ENCODE assay signal across 8 mouse cellular contexts in genomic region chr1:43698577-43699000, GRCm38 (mm10). TPM values are rescaled to one million over a fixed set of nuclear protein-coding genes. Genes with fewer than 3 reads are reported as not detected.
A peak's percentile ranks its signal among the peaks of the same experiment; 100 is the strongest.
DNase-seq lines count a peak whose midpoint lies in the region; ATAC-seq and TF ChIP-seq lines count a peak whose summit lies in the region.

No protein-coding gene starts in this region.

- no peak overlapping the region for H3K4me3 ChIP-seq in hindbrain, postnatal 0 days (ENCODE audit: low read length)
- H3K4me3 ChIP-seq in limb, embryonic 13.5 days = no peak overlapping the region

- 3% methylated on average over 4 of the region's 4 CpGs for WGBS in hindbrain, postnatal 0 days
- WGBS in limb, embryonic 13.5 days = 0% methylated on average over 4 of the region's 4 CpGs

- H3K4me1 ChIP-seq in hindbrain, postnatal 0 days (ENCODE audit: insufficient read depth, low read length) = peaks cover 19% of the 10 kb centered on the region
- peaks cover 29% of the 10 kb centered on the region for H3K4me1 ChIP-seq in limb, embryonic 13.5 days

- ATAC-seq in cerebellum, adult (ENCODE audit: insufficient number of reproducible peaks, low FRiP score, low TSS enrichment) = no peak; the same call in 1 of the 2 replicates
- ATAC-seq in hindbrain, postnatal 0 days = peak; percentile 87
- peak; percentile 85 for ATAC-seq in limb, embryonic 13.5 days (ENCODE audit: low FRiP score, low read depth)

- no peak overlapping the region for H3K4me2 ChIP-seq in hindbrain, postnatal 0 days (ENCODE audit: low read depth, low read length)
- 0 out of 2 replicates have a peak overlapping the region, but pooled peaks have one; percentile 17 for H3K4me2 ChIP-seq in limb, embryonic 13.5 days (replicated peaks)

- TF ChIP-seq CTCF in hindbrain, postnatal 0 days (IDR thresholded peaks at IDR 0.05; ENCODE audit: low read depth) = no peak

- H3K36me3 ChIP-seq in hindbrain, postnatal 0 days (ENCODE audit: insufficient read depth, low read length) = no peaks in the 10 kb centered on the region
- no peaks in the 10 kb centered on the region for H3K36me3 ChIP-seq in limb, embryonic 13.5 days

- no peaks in the 10 kb centered on the region; the same call in 1 of the 2 replicates for H3K9me3 ChIP-seq in hindbrain, postnatal 0 days (ENCODE audit: low read length)
- no peaks in the 10 kb centered on the region for H3K9me3 ChIP-seq in limb, embryonic 13.5 days

- H3K27ac ChIP-seq in hindbrain, postnatal 0 days = no peak overlapping the region
- peak overlapping the region; percentile 79 for H3K27ac ChIP-seq in limb, embryonic 13.5 days

- no peak overlapping the region for H3K9ac ChIP-seq in hindbrain, postnatal 0 days (replicated peaks; ENCODE audit: low read length)
- H3K9ac ChIP-seq in limb, embryonic 13.5 days = no peak overlapping the region

- no peaks in the 10 kb centered on the region for H3K27me3 ChIP-seq in hindbrain, postnatal 0 days (ENCODE audit: insufficient read depth, low read length)
- H3K27me3 ChIP-seq in limb, embryonic 13.5 days = no peaks in the 10 kb centered on the region

- DNase-seq in cerebellum, adult 8-10 months = peak; percentile 2
- DNase-seq in brain, adult 2 months (ENCODE audit: low read depth, low spot score) = peak; percentile 80
- DNase-seq in gastrocnemius, postnatal 25 days = peak; percentile 52
- DNase-seq in hindbrain, postnatal 0 days (ENCODE audit: low spot score) = peak; percentile 85
- DNase-seq in right cerebral cortex, postnatal 10 days (ENCODE audit: low spot score in 2 of 2) = peak; percentile 48 to 56
- no peak for DNase-seq in urinary bladder, postnatal 25 days (ENCODE audit: low spot score)

RNA-seq across cellular contexts. Expression of gene 1500015O10Rik, which starts 31.8 kb away (rescaled TPM):
- 1 to 10 TPM; 4.8 to 9.1 TPM for total RNA-seq in gastrocnemius, postnatal 25 days (2021)
- total RNA-seq in hindbrain, postnatal 0 days (2014; rRNA removed) = 29.8 and 36.3 TPM in 2 replicates
- 105 and 115 TPM in 2 replicates for polyA plus RNA-seq in hindbrain, postnatal 0 days (2015; fragmentation: Nextera tagmentation; extraction: Ambion mirVana)
- 22.1 and 24.6 TPM in 2 replicates for polyA plus RNA-seq in limb, embryonic 13.5 days (2015; fragmentation: Nextera tagmentation; extraction: Ambion mirVana)
